Mouse (Mus musculus): ENCODE data around the gene Slc22a29.
"Not testable (repeated sequence)": the region's sequence is repeated elsewhere in the genome, so short reads cannot be mapped to it uniquely, and the experiment has no call there.

Gene Slc22a29

GRCm38 (mm10) chr19:8218800-8219199 is at the start of gene Slc22a29:
Slc22a29 (minus strand) TSS chr19:8218900.
- no peak for DNase-seq (ENCODE audit: low read depth, low spot score)

GRCm38 (mm10) chr19:8265324-8265723 is 46.6 kb upstream of the Slc22a29 start:
- no peak for DNase-seq (ENCODE audit: low read depth, low spot score)

- DNase-seq (ENCODE audit: low read depth, low spot score): no peak
Measured at GRCm38 (mm10) chr19:8252705-8253037, 34.0 kb upstream of the Slc22a29 start.

- DNase-seq (ENCODE audit: low read depth, low spot score): peak; percentile 4
Measured at GRCm38 (mm10) chr19:8251896-8252704, 33.4 kb upstream of the Slc22a29 start.

- DNase-seq (ENCODE audit: low read depth, low spot score): no peak
Measured at GRCm38 (mm10) chr19:8228916-8229315, 10.2 kb upstream of the Slc22a29 start.

GRCm38 (mm10) chr19:8148787-8149523 is 69.7 kb downstream of the Slc22a29 start:
- DNase-seq (ENCODE audit: low read depth, low spot score): no peak

- not testable (repeated sequence) for DNase-seq (ENCODE audit: low read depth, low spot score)
Measured at GRCm38 (mm10) chr19:8142716-8143115, 76.0 kb downstream of the Slc22a29 start.

- DNase-seq (ENCODE audit: low read depth, low spot score): not testable (repeated sequence)
Measured at GRCm38 (mm10) chr19:8134127-8134841, 84.4 kb downstream of the Slc22a29 start.

- DNase-seq (ENCODE audit: low read depth, low spot score): not testable (repeated sequence)
Measured at GRCm38 (mm10) chr19:8131881-8132280, 86.8 kb downstream of the Slc22a29 start, which contains the start of gene Slc22a28. Slc22a28 (minus strand) TSS chr19:8131982.
